Mouse (Mus musculus) cortical plate, adult 2 months (tissue): ENCODE results near the gene Ugt1a6a.

Experiments
- CTCF ChIP-seq: fragments of 200-500 bp; IDR thresholded peaks from 2 replicates; pipeline ENCODE4 v1.5.1; 2011; ENCODE audit warnings: mild to moderate bottlenecking, control low read depth, low read length; ENCODE audit not compliant: insufficient read depth; ENCODE audit errors: extremely low read depth
- POLR2A ChIP-seq: fragments of 200-500 bp; IDR thresholded peaks from 2 replicates; pipeline ENCODE4 v1.6.1; 2011; ENCODE audit warnings: mild to moderate bottlenecking, low read length, control low read depth; ENCODE audit not compliant: insufficient read depth; ENCODE audit errors: extremely low read depth

DNA sequence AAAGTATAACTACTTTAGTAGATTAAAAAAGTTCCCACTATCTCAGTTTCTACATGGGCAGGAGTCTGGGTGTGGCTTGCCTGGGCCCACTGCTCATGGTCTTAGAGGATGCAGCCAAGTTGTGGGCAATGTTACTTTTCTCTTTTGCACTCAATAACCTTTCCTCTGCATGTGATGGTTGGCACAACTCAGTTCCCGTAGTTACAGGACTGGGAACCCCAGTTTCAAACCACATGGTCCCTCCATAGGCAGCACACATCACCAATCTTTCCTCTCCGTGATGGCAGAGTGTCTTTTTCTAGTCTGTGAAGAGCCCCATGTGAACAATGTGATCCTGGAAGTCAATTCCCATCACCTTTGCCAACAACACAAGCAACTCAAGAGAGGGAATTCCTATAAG, 92.9 kb downstream of the Ugt1a6a start:
- TF ChIP-seq POLR2A (no peak), CTCF (no peak)
